Mouse (Mus musculus): ENCODE measurements at regions not wholly inside any gene's neighbourhood (a gene's known extent, or its start where the extent isn't known, plus 50 kb on each side); places are given as distances from the start of the nearest gene placed in this dataset.
"Not testable (repeated sequence)": the region's sequence is repeated elsewhere in the genome, so short reads cannot be mapped to it uniquely, and the experiment has no call there.

- ATAC-seq (ENCODE audit: low TSS enrichment), result no peak
These were observed 92.7 kb downstream of the Nucb2 start for GRCm38 (mm10) chr7:116596914-116597313.

GRCm38 (mm10) chr7:116600340-116600739, 96.2 kb downstream of the Nucb2 start:
- no peak for ATAC-seq (ENCODE audit: low TSS enrichment)

- no peak for ATAC-seq (ENCODE audit: low TSS enrichment)
These were observed 99.1 kb downstream of the Nucb2 start for GRCm38 (mm10) chr7:116603167-116603839.

GRCm38 (mm10) chr7:116603840-116604194, 99.6 kb downstream of the Nucb2 start:
- ATAC-seq (ENCODE audit: low TSS enrichment), result no peak

GRCm38 (mm10) chr7:116606255-116606654, 102.1 kb downstream of the Nucb2 start:
- ATAC-seq (ENCODE audit: low TSS enrichment), result no peak

GRCm38 (mm10) chr7:116606751-116607483, 102.7 kb downstream of the Nucb2 start:
- no peak for ATAC-seq (ENCODE audit: low TSS enrichment)

GRCm38 (mm10) chr7:116607628-116608225, 103.6 kb downstream of the Nucb2 start:
- ATAC-seq (ENCODE audit: low TSS enrichment), result no peak

GRCm38 (mm10) chr7:116608350-116609085, 104.3 kb downstream of the Nucb2 start:
- peak; percentile 78 for ATAC-seq (ENCODE audit: low TSS enrichment)

- ATAC-seq (ENCODE audit: low TSS enrichment), result no peak
These were observed 105.2 kb downstream of the Nucb2 start for GRCm38 (mm10) chr7:116609406-116609805.

GRCm38 (mm10) chr7:116609906-116610305, 105.7 kb downstream of the Nucb2 start:
- ATAC-seq (ENCODE audit: low TSS enrichment), result peak; percentile 31; the same call in 1 of the 2 replicates

- ATAC-seq (ENCODE audit: low TSS enrichment), result no peak
These were observed 111.8 kb downstream of the Nucb2 start for GRCm38 (mm10) chr7:116615984-116616383.

GRCm38 (mm10) chr7:116619636-116620035, 115.5 kb downstream of the Nucb2 start:
- no peak for ATAC-seq (ENCODE audit: low TSS enrichment)

GRCm38 (mm10) chr7:116620381-116620780, 116.2 kb downstream of the Nucb2 start:
- no peak for ATAC-seq (ENCODE audit: low TSS enrichment)

GRCm38 (mm10) chr7:116633210-116633609, 129.0 kb downstream of the Nucb2 start:
- no peak for ATAC-seq (ENCODE audit: low TSS enrichment)

- ATAC-seq (ENCODE audit: low TSS enrichment), result peak; percentile 47
These were observed 140.9 kb downstream of the Nucb2 start for GRCm38 (mm10) chr7:116644902-116645650.

GRCm38 (mm10) chr7:116654466-116654865, 150.3 kb downstream of the Nucb2 start:
- ATAC-seq (ENCODE audit: low TSS enrichment), result no peak

- not testable (repeated sequence) for ATAC-seq (ENCODE audit: low TSS enrichment)
These were observed 152.9 kb downstream of the Nucb2 start for GRCm38 (mm10) chr7:116657040-116657439.

- no peak for ATAC-seq (ENCODE audit: low TSS enrichment)
These were observed 161.4 kb downstream of the Nucb2 start for GRCm38 (mm10) chr7:116665581-116665980.

- ATAC-seq (ENCODE audit: low TSS enrichment), result no peak
These were observed 170.2 kb downstream of the Nucb2 start for GRCm38 (mm10) chr7:116674199-116675019.

- no peak for ATAC-seq (ENCODE audit: low TSS enrichment)
These were observed 172.5 kb downstream of the Nucb2 start for GRCm38 (mm10) chr7:116676696-116677095.

- no peak for ATAC-seq (ENCODE audit: low TSS enrichment)
These were observed 175.0 kb downstream of the Nucb2 start for GRCm38 (mm10) chr7:116679195-116679594.
